Mouse (Mus musculus) embryo, embryonic 11 days (tissue): Measurements from ENCODE around the gene Maats1.

Experiments used
- DNase-seq: peaks from one replicate; pipeline ENCODE4 v3.0.0-alpha.2; 2015

The Maats1 gene

GRCm38 (mm10) chr16:38369992-38370484 is 28.1 kb upstream of the Maats1 start:
- no peak for DNase-seq

DNA sequence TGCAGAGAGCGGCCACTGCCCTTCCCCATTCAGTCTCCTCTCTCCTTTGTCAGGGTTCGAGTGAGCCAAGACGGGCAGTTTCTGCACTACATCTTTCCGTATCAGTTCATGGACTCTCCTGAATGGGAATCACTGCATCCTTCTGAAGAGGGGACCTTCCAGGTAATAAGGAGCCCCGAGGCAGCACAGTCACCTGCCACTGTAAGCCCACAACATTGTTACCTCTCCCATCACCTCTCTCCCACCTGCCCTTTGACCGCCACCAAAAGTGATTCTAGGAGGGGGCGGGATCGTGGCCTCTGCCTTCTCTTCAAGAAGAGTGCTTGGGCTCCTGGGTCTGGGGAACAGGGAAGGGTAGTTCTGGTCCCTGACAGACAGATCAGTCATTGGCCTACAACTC is 27.5 kb upstream of the Maats1 start:
- no peak for DNase-seq

DNA sequence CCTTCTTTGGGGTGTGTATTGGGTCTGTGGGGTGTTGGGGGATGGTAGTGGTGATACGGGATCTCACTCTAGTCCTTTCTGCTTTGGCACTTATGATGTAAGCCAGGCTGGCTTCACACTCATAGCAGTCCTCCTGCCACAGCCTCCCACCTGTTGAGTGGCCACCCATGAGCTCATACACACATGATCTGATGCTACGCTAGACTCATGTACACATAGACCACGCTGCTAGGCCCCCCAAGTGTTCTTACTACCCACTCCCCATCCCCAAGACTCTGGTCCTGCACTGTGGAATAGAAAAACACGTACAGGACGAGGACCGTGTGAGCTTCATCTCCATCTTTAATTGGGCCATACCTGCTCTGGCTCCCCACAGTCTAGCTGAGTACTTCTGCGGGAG is 27.1 kb upstream of the Maats1 start:
- DNase-seq: no peak

- DNase-seq: no peak
These were observed 26.4 kb upstream of the Maats1 start for GRCm38 (mm10) chr16:38368336-38368735.

DNA sequence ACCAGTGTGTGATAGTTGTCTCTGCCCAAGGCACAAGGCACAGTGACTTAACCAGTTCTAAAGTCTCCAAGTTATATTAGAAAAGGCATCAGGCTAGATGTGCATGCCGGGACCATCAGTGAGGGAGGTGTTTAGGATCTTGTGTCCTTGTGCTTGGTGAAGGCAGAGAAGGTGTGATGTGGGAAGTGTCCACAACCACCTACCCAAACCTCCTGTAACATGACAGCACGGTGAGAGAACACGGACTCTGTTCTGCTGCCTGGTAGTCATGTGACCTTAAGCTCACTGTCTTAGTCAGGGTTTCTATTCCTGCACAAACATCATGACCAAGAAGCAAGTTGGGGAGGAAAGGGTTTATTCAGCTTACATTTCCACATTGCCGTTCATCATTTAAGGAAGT is 24.3 kb upstream of the Maats1 start:
- DNase-seq: no peak

DNA sequence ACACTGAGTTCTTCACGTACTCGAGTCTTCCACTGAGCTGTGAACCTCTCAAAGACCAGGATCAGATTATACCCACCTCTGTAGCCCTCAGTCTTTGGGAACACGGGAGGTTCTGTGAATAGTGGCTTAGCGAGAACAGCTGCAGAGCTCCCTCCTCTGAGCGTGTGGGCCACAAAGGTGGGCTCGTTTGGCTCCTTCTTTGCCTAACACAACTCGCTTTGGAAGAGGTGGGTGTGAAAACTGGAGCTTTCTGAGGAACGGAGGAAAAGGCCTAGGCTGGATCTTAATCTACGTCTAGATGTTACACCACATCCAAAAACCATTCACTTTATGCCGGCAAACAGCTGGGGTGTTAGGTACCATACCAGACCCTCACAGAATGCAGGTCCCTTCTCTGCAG is 23.4 kb upstream of the Maats1 start:
- no peak for DNase-seq

DNA sequence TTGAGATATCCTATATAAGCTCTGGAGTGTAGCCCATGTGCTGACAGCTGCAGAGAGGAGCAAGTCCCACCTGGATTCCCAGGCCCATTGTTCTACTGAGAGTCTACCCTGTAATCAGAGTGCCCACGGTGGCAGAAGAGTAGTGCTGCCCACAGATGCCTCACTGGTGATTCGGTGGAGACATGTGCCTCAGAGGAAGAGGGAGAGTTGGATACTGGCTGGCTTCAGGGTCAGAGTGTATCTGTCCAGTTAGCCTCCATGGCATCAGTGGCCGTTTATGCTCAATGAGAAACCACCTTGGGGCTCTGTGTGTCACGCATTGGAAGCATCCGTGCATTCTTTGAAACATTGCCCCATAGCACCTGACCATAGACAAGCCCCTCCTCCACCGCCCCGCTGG is 21.7 kb upstream of the Maats1 start:
- no peak for DNase-seq

DNA sequence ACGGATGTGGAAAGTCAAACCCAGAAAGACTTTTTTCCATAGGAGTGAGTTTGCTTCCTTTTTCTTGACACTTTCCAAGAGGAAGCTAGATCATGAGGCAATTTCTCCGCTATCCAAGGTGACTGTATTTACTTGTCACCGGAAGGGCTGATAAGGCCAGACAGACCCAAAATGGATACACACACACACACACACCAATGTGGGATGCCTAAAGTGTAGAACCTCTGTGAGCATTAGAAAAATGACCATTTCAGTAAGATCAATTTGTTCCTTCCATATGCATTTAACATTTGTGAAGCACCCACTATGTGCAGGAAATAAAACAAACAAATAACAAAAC is 21.3 kb upstream of the Maats1 start:
- no peak for DNase-seq

GRCm38 (mm10) chr16:38362493-38363255 is 20.7 kb upstream of the Maats1 start:
- DNase-seq: no peak

GRCm38 (mm10) chr16:38361933-38362332 is 20.0 kb upstream of the Maats1 start, which contains the start of gene Popdc2:
Gene Popdc2, plus strand, starts transcription at chr16:38362209.
- DNase-seq: no peak

- DNase-seq: no peak
These were observed 18.4 kb upstream of the Maats1 start for GRCm38 (mm10) chr16:38360317-38360716.

- DNase-seq: no peak
These were observed 17.9 kb upstream of the Maats1 start for GRCm38 (mm10) chr16:38359857-38360256.

- DNase-seq: no peak
These were observed 17.3 kb upstream of the Maats1 start for GRCm38 (mm10) chr16:38359241-38359640.

GRCm38 (mm10) chr16:38358256-38358812 is 16.4 kb upstream of the Maats1 start:
- no peak for DNase-seq

- DNase-seq: no peak
These were observed 12.4 kb upstream of the Maats1 start for GRCm38 (mm10) chr16:38354185-38354913.

DNA sequence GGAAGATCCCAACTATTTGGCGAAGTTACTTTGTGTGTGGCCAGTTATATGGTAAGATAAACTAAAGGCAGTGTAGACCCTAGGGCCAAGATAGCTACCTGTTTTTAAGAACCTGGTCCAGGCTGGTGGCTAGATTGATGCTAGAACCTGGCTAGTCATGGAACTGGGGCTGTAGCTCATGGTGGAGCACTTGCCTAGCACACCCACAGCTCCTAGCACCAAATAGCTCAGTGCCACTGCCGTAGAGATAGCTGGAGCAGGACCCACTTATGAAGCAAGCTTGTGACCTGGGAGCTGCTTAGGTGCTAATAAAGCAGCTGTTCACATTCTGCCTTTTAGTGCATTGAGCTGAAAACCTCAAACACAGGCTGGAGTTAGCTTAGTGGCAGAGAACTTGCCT is 11.7 kb upstream of the Maats1 start:
- no peak for DNase-seq

DNA sequence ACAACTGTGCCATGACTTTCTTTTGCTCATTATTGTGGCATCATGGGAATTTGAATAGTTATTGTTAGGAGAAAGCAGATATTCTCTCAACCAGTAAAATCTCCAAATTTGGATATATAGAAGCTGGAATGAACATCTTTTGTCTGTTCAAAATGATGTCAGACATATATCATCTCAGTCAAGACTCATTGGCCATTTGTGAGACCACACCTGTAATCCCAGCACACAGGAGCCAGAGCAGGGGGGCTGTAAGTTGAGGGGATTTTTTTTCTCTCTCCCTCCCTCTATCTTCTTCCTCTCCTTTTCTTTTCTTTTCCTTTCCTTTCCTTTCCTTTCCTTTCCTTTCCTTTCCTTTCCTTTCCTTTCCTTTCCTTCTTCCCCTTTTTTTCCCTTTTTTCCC is 10.9 kb upstream of the Maats1 start:
- no peak for DNase-seq

DNA sequence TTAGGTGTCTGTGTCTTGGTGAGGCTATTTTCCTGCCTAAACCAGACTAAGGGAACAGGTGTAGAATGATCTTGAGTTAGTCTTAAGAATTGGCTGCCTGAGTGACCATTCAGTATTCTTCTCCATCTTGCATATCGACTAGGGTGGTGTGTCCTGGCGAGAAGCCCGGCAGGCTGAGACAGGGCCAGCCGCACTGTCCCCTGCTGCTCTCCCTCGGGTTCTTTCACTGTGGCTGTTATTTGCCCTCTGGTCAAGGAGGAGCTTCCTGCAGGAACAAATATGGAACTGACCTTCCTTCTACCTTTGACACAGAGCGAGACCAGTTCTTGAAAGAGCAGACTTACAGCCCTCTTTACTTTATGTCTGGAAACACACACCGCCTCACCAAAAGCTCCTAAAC is 10.1 kb upstream of the Maats1 start:
- DNase-seq: no peak

DNA sequence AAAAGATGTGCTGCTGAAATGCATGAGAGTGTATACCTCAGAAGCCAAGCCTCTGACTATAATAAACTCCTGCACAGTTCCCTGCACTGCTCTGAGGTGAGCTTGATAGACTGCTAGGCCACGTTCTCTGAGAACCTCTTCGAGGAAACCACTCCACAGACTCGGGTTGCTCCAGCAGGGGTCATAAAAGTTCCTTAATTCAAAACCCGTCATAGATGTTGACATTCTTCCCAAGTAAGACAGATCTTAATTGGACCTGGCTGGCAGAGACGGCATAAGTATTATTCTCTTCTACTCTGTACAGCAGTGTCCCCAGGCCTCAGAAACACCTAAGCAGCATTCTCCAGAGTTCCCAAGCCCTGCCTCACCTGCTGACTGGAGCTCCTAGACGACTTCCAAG is 9.0 kb upstream of the Maats1 start:
- no peak for DNase-seq

- no peak for DNase-seq
These were observed 8.5 kb upstream of the Maats1 start for GRCm38 (mm10) chr16:38350361-38350855.

DNA sequence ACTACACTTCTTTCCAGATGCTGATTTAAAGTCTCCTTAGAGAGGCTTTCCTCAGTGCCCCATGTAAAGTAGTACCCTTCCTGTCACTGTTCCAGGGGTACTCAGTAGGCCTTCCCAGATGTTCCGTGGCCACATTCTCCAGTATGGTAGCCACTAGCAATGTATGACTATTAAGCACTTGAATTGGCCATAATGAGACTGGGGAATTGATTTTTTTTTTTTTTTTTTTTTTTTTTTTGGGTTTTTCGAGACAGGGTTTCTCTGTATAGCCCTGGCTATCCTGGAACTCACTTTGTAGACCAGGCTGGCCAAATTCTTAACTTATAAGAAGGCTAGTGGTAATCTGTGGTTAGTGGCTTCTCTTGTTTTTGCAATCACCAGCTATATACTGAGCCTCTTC is 7.9 kb upstream of the Maats1 start:
- no peak for DNase-seq

DNA sequence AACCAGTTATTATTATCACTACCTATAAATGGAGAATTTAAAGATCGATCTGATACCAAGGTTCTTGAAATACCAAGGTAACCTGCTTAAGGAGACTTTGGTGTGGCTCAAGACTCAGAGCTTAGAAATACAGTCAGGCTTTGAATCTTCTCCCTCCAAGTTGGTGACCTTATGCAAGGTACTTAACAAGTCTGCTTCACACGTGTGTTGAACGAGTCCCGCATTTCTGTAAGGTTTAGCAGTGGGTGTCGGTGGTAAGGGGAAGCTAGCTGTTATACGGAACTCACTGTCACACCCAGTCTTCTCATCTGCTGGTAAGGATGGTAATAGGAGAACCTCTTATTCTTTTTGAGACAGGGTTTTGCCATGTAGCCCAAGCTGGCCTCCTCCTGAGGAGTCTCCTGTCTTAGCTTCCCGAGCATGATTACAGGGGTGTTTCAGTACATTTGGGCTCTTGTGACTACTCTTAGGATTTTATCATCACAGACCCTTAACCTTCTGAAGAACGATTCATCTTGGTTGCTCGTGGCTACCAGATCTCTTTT is 6.3 kb upstream of the Maats1 start:
- DNase-seq: no peak

- no peak for DNase-seq
These were observed 5.6 kb upstream of the Maats1 start for GRCm38 (mm10) chr16:38347588-38347987.
